Mouse (Mus musculus) hindbrain, embryonic 11.5 days (tissue): ENCODE results near the gene St3gal6. TPM values are rescaled to one million over a fixed set of nuclear protein-coding genes. Genes with fewer than 3 reads are reported as not detected.
"Not testable (repeated sequence)": the region's sequence is repeated elsewhere in the genome, so short reads cannot be mapped to it uniquely, and the experiment has no call there.

ENCODE experiments used
- ATAC-seq: fragments of 200-750 bp; cut with Nextera tagmentation; 2 replicates; pipeline ENCODE4 v1.8.0; 2017; ENCODE audit warnings: mild to moderate bottlenecking, moderate TSS enrichment, moderate library complexity; ENCODE audit not compliant: low FRiP score
- DNase-seq: peaks from one replicate; pipeline ENCODE4 v3.0.0-alpha.2; 2015; ENCODE audit warnings: low spot score
- H3K27ac ChIP-seq: fragments of 300-500 bp; sonication (generic); 2 replicates; pipeline ENCODE4 v1.5.1; 2014; ENCODE audit warnings: mild to moderate bottlenecking, low read depth, low read length
- H3K27me3 ChIP-seq: fragments of 300-500 bp; sonication (generic); 2 replicates; pipeline ENCODE4 v1.6.1; 2014; ENCODE audit warnings: mild to moderate bottlenecking, low read length, moderate library complexity, mixed read lengths; ENCODE audit not compliant: control insufficient read depth, insufficient read depth
- H3K36me3 ChIP-seq: fragments of 300-500 bp; sonication (generic); 2 replicates; pipeline ENCODE4 v1.6.1; 2014; ENCODE audit warnings: mild to moderate bottlenecking, low read length, moderate library complexity, mixed read lengths; ENCODE audit not compliant: control insufficient read depth, insufficient read depth
- H3K4me1 ChIP-seq: fragments of 300-500 bp; sonication (generic); replicated peaks from 2 replicates; pipeline ENCODE4 v1.6.1; 2014; ENCODE audit warnings: low read length, mixed read lengths; ENCODE audit not compliant: control insufficient read depth, insufficient read depth
- H3K4me2 ChIP-seq: fragments of 300-500 bp; sonication (generic); replicated peaks from 2 replicates; pipeline ENCODE4 v1.6.1; 2014; ENCODE audit warnings: mild to moderate bottlenecking, low read depth, low read length
- H3K4me3 ChIP-seq: fragments of 300-500 bp; sonication (generic); 2 replicates; pipeline ENCODE4 v1.5.1; 2014; ENCODE audit warnings: low read depth, low read length
- H3K9ac ChIP-seq: fragments of 300-500 bp; sonication (generic); 2 replicates; pipeline ENCODE4 v1.6.1; 2014; ENCODE audit warnings: low read depth, low read length
- H3K9me3 ChIP-seq: fragments of 300-500 bp; sonication (generic); 2 replicates; pipeline ENCODE4 v1.6.1; 2016; ENCODE audit warnings: low read length; ENCODE audit not compliant: control insufficient read depth
- WGBS: fragments of 180-500 bp; shearing (Covaris S2); extraction: QIAGEN DNeasy Blood & Tissue Kit; methylation state at CpG from one replicate; pipeline ENCODE4 v1.1.7; 2014; 5-methylcytosine and 5-hydroxymethylcytosine counted together
- polyA plus RNA-seq: library from polyadenylated mRNA; unstranded; fragments of >200 nt; fragmentation: Nextera tagmentation; extraction: Ambion mirVana; gene quantifications from 2 replicates; pipeline ENCODE4 v1.2.1, GENCODE M21; 2014

Gene St3gal6
- polyA plus RNA-seq, 1 experiment from 2014 or later = 9.8 TPM

- ATAC-seq, H3K4me1 ChIP-seq, H3K27ac ChIP-seq, H3K27me3 ChIP-seq, H3K36me3 ChIP-seq, H3K4me3 ChIP-seq, H3K9ac ChIP-seq, H3K9me3 ChIP-seq, H3K4me2 ChIP-seq, DNase-seq: not testable (repeated sequence)
- WGBS = 57% methylated on average over 3 of the region's 3 CpGs
These were observed 64.1 kb downstream of the St3gal6 start for GRCm38 (mm10) chr16:58459966-58460365.

GRCm38 (mm10) chr16:58456991-58457390 is 67.1 kb downstream of the St3gal6 start:
- H3K4me1 ChIP-seq = no peaks in the 10 kb centered on the region
- ATAC-seq (no peak), DNase-seq (no peak)
- 84% methylated on average over 6 of the region's 6 CpGs for WGBS
- H3K27me3 ChIP-seq = no peaks in the 10 kb centered on the region
- no peaks in the 10 kb centered on the region for H3K36me3 ChIP-seq
- H3K9ac ChIP-seq = no peak overlapping the region
- H3K27ac ChIP-seq = no peak overlapping the region
- H3K4me2 ChIP-seq = no peak overlapping the region
- H3K9me3 ChIP-seq = no peaks in the 10 kb centered on the region
- H3K4me3 ChIP-seq = no peak overlapping the region

GRCm38 (mm10) chr16:58456445-58456844 is 67.6 kb downstream of the St3gal6 start:
- ATAC-seq (no peak), DNase-seq (no peak)
- H3K36me3 ChIP-seq = no peaks in the 10 kb centered on the region
- WGBS = 90% methylated on average over 5 of the region's 5 CpGs
- H3K27ac ChIP-seq = no peak overlapping the region
- no peak overlapping the region for H3K9ac ChIP-seq
- H3K4me3 ChIP-seq = no peak overlapping the region
- no peak overlapping the region for H3K4me2 ChIP-seq
- no peaks in the 10 kb centered on the region for H3K4me1 ChIP-seq
- H3K9me3 ChIP-seq = no peaks in the 10 kb centered on the region
- H3K27me3 ChIP-seq = no peaks in the 10 kb centered on the region

DNA sequence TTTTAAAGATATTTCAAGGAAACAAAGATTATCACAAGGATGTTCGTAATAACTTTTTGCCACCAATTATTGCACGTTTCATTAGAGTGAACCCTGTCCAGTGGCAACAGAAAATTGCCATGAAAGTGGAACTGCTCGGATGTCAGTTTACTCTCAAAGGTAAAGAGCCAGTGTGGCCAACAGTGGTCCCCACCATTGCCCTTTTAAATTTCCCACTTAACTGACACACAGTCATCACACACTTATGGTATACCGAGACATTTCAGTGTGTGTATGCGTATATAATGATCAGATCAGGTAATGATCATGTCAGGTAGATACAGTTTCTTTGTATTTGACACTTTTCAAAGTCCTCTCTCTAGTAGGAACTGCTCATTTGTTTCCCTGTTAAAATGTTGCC is 68.9 kb downstream of the St3gal6 start:
- WGBS = 91% methylated on average over 5 of the region's 5 CpGs
- H3K4me2 ChIP-seq = no peak overlapping the region
- ATAC-seq = no peak
- no peaks in the 10 kb centered on the region for H3K36me3 ChIP-seq
- H3K4me1 ChIP-seq = no peaks in the 10 kb centered on the region
- no peaks in the 10 kb centered on the region for H3K27me3 ChIP-seq
- no peak overlapping the region for H3K27ac ChIP-seq
- no peak for DNase-seq
- H3K4me3 ChIP-seq = no peak overlapping the region
- no peaks in the 10 kb centered on the region for H3K9me3 ChIP-seq
- no peak overlapping the region for H3K9ac ChIP-seq

DNA sequence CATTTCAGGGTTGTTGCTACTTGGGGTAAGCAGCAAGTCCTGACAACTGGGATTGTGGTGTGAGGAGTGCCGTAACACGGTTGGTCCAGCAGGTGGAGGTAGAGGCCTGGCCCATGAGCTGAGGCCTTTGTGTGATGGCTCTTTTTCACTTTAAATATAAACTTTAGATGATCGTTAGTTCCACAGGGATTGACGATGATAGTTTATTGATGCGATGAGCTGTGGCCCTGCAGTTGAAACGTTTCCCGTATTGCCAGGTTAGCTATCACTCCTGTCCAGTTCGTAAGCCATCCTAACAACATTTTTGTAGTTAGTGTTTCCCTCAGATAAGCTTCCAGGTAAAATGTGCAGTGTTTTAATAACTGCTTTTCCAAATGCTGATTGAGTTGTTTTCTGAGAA is 69.4 kb downstream of the St3gal6 start:
- ATAC-seq = peak; percentile 49; the same call in 1 of the 2 replicates
- H3K9me3 ChIP-seq = no peaks in the 10 kb centered on the region
- H3K4me1 ChIP-seq = no peaks in the 10 kb centered on the region
- H3K9ac ChIP-seq = no peak overlapping the region
- no peak overlapping the region for H3K4me3 ChIP-seq
- H3K27me3 ChIP-seq = no peaks in the 10 kb centered on the region
- H3K27ac ChIP-seq = no peak overlapping the region
- WGBS = 79% methylated on average over 8 of the region's 8 CpGs
- no peaks in the 10 kb centered on the region for H3K36me3 ChIP-seq
- DNase-seq = peak; percentile 74
- H3K4me2 ChIP-seq = no peak overlapping the region

DNA sequence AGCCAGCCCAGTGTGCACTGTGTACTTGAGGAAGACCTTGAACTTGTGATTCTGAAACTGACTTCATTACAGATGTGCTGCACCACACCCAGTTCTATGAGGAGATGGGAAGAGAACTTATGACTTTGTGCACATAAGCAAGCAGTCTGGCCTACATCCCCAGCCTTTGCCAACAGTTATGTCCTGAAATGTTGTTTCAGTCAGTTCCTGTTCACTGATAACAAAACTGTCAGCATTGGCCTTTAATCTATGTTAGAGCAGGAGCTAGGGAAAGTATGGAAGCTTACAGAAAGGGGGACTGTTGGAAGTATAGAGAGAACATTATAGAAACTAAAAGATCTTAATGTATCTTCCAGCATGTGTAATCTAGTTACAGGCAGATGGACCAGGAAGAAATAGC is 70.2 kb downstream of the St3gal6 start:
- Histone ChIP-seq H3K9me3 (no peaks in the 10 kb centered on the region), H3K4me2 (no peak overlapping the region), H3K9ac (no peak overlapping the region), H3K27me3 (no peaks in the 10 kb centered on the region), H3K4me1 (no peaks in the 10 kb centered on the region), H3K36me3 (no peaks in the 10 kb centered on the region), H3K27ac (no peak overlapping the region), H3K4me3 (no peak overlapping the region)
- DNase-seq (no peak), ATAC-seq (no peak)

- ATAC-seq (no peak), DNase-seq (no peak)
- Histone ChIP-seq H3K27me3 (no peaks in the 10 kb centered on the region), H3K4me2 (no peak overlapping the region), H3K9me3 (no peaks in the 10 kb centered on the region), H3K4me1 (no peaks in the 10 kb centered on the region), H3K9ac (no peak overlapping the region), H3K4me3 (no peak overlapping the region), H3K36me3 (no peaks in the 10 kb centered on the region), H3K27ac (no peak overlapping the region)
- 81% methylated on average over 3 of the region's 3 CpGs for WGBS
These were observed 70.9 kb downstream of the St3gal6 start for GRCm38 (mm10) chr16:58453138-58453537.

DNA sequence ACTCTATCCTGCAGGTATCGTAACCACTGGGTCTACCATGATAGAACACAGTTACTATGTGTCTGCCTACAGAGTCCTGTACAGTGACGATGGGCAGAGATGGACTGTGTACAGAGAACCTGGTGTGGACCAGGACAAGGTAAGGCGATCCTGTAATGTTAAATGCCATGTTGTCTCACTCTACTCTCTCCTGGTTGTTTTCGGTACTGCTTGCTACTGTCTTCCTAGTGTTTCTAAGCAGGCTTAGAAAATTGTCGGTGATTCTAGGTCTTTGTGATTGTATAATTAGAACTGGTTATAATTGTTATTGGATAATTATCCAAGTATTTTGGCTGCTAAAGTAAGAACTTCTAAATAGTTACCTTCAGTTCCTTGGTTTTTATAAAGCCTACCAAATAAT is 72.4 kb downstream of the St3gal6 start:
- no peak overlapping the region for H3K9ac ChIP-seq
- WGBS = 96% methylated on average over 5 of the region's 5 CpGs
- no peak overlapping the region for H3K4me2 ChIP-seq

GRCm38 (mm10) chr16:58450648-58451047 is 73.4 kb downstream of the St3gal6 start:
- Histone ChIP-seq H3K27ac (no peak overlapping the region), H3K4me3 (no peak overlapping the region), H3K9me3 (no peaks in the 10 kb centered on the region), H3K4me2 (no peak overlapping the region), H3K36me3 (no peaks in the 10 kb centered on the region), H3K27me3 (no peaks in the 10 kb centered on the region), H3K4me1 (no peaks in the 10 kb centered on the region), H3K9ac (no peak overlapping the region)
- 77% methylated on average over 6 of the region's 6 CpGs for WGBS
- no peak for ATAC-seq
- no peak for DNase-seq

More for the DNA sequence above, 72.4 kb downstream of the St3gal6 start:
- no peaks in the 10 kb centered on the region for H3K36me3 ChIP-seq
- no peak for ATAC-seq
- no peaks in the 10 kb centered on the region for H3K9me3 ChIP-seq
- H3K27me3 ChIP-seq = no peaks in the 10 kb centered on the region
- H3K27ac ChIP-seq = no peak overlapping the region
- no peak overlapping the region for H3K4me3 ChIP-seq
- H3K4me1 ChIP-seq = no peaks in the 10 kb centered on the region
- no peak for DNase-seq
